Mouse (Mus musculus): ENCODE measurements around the gene Tmprss11a.

Tmprss11a gene

DNA sequence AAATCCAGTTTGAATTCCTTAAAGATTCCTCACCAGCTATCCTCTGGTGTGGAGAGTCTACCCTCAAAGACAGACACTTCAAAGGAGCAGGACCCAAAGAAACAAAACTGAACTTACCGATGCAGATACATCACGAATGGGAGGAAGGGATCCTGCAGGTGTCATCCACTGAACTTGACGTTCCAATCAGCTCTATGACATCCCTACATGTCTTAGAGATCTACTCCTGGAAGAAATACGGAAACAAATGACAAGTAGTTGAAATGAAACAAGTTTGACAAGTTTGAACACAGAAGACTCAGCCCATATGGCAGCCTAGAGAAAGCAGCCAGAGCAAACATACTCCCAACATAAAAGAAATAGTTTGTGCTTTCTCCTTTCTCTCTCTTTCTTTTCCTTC lies at the start of gene Tmprss11a:
TSS of gene Tmprss11a (minus strand) at position 101 of the 400 bp plus-strand sequence.
- DNase-seq, result no peak

DNA sequence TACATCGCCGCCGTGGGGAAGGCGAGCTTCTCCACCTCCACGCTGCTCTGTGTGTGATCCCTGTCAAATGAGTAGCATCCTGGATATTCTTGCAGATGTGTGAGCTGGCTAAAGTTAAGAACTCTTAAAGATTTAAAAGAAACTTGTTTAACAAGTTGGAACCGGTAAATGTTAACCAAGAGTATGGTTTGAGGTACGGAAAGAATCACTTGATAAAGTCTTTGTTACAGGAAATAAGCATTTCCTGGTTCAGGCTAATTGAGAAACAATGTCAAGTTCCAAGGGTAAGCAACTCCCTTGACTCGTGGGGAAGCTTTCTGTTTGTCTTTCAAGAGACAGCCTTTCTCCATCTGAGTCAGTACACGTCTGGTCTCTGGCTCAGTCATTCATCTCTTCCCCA lies 49.7 kb upstream of the Tmprss11a start, which contains the start of gene Tmprss11g:
TSS of gene Tmprss11g (minus strand) at position 101 of the 400 bp plus-strand sequence.
- no peak for DNase-seq

GRCm38 (mm10) chr5:86511538-86511937 lies 42.7 kb upstream of the Tmprss11a start:
- no peak for DNase-seq

DNA sequence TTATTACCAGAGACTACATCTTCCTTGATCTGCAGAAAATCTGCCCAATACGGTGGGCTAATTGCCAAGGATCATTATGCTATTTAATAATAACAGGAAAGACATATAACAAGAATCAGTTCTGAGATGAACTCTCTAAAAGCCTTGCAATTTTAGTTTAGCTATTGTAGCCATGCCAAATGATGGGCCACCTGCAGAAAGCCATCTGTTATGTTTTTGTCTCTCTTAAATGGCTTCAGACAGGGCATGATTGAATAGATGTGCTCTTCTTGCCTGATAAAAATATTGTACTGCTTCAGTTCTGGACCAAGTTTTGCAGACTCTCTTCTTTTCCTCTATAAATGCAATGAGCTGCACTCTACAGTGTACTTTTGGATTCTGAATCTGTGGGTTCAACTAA lies 24.7 kb upstream of the Tmprss11a start:
- DNase-seq, result no peak

DNA sequence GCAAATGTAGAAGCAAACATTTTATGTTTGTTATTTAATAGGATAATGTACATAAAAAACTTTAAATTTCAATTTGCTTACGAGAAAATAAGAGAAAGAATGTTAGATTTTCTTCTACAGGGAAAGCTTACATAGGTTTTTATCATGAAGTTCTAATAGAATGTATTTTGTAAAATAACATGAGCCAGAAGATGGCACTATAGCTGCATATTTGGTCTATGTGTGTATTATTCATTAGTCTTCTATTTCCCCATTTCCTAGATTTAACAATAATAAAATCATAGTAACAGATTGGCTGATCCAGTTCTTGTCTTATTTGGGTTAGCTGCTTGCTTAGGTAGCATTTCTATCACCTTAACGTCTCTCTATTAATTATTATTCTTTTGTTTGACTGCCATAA lies 13.8 kb upstream of the Tmprss11a start:
- no peak for DNase-seq

GRCm38 (mm10) chr5:86482031-86482430 lies 13.2 kb upstream of the Tmprss11a start:
- no peak for DNase-seq

DNA sequence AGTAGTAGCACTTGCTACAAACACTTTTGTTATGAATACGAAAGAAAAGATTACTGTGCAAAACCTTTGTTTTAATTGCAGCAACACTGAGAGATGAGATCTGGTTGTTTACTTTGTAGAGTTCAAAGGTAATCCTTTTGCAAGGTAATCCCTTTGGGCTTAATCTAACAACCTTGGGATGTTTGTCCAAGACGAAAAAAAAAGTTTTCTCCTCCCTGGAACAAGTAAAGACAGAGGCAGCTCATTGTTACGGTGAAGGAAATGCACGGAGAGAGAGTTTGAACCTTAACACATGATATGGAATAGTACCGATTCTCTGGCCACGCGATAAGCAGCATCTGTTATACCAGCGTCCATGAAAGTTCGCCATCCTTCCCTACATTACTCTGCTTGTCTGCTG lies 5.1 kb upstream of the Tmprss11a start:
- no peak for DNase-seq

DNA sequence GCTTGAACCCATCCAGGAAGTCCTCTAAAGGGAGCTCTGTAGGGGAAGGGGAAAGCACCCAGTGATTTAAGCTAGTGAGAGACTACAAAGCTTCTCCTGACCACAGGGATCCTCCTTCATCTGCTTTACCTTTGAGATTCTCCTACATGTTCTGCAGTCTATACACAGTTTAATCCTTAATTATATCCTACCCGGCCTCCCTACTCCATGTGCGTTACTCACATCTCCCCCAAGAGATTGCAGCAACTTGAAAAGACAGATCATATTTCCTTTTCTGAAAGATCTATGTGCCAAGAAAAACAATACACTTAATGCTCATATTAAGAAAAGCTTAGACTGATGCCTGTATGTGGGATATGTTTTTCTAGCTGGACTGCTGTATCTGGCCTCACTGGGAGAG lies 29.5 kb downstream of the Tmprss11a start:
- no peak for DNase-seq

- DNase-seq, result no peak
Observed at GRCm38 (mm10) chr5:86438548-86438947, 30.2 kb downstream of the Tmprss11a start.

DNA sequence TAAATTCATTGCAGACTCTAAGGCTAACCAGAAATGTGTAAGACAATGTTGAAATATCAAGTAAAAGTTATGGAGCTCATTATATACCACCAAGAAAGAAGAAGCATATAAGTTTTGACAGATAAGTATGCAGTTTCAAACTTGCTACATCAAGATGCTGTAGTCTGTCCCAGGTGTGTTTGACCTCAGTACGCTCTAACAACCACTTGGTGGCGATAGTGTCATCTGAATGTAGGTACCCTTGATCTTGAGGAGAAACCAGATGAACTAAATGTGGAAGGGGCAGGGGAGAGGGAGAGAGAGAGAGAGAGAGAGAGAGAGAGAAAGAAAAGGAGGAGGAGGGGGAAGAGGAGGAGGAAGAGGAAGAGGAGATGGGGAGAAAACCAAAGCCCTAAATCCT lies 36.1 kb downstream of the Tmprss11a start:
- DNase-seq, result peak; percentile 14

- no peak for DNase-seq
Observed at GRCm38 (mm10) chr5:86431096-86431495, 37.7 kb downstream of the Tmprss11a start.

- DNase-seq, result no peak
Observed at GRCm38 (mm10) chr5:86421323-86422028, 47.3 kb downstream of the Tmprss11a start.

- no peak for DNase-seq
Observed at GRCm38 (mm10) chr5:86419494-86419893, 49.3 kb downstream of the Tmprss11a start.

DNA sequence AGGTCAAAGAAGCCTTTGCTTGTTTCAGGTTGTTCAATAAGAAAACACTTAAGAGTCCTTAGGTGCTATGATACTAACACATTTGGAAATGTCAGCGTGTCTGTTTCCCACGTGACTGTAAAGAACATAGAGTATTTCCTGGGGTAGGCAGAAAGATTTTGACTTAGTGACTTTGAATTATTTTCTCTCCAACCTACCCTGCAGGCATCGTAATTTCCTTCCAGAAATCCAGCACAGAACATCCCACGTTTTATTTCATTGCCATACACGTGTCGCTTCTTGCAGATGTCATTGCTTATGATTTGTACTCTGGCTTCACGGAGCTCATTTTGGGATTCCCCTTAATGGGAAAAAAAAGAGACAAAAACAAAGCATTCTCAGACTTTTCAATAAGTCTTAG lies 54.5 kb downstream of the Tmprss11a start:
- no peak for DNase-seq

GRCm38 (mm10) chr5:86410815-86411214 lies 58.0 kb downstream of the Tmprss11a start:
- peak; percentile 23 for DNase-seq

- DNase-seq, result no peak
Observed at GRCm38 (mm10) chr5:86407941-86408340, 60.8 kb downstream of the Tmprss11a start.

- no peak for DNase-seq
Observed at GRCm38 (mm10) chr5:86407191-86407590, 61.6 kb downstream of the Tmprss11a start.

- DNase-seq, result no peak
Observed at GRCm38 (mm10) chr5:86373320-86373719, 95.5 kb downstream of the Tmprss11a start, which contains the start of gene Tmprss11d. Gene Tmprss11d (minus strand): TSS chr5:86373420.
